Mouse (Mus musculus) cerebral cortex, adult 2 months (tissue): ENCODE measurements around the gene Tm9sf1.

Experiments used
- WGBS: fragments of 180-500 bp; shearing (Covaris S2); methylation state at CpG from one replicate; pipeline ENCODE4 v1.1.7; 2018; 5-methylcytosine and 5-hydroxymethylcytosine counted together

Tm9sf1 gene

GRCm38 (mm10) chr14:55634874-55635522 lies 8.6 kb downstream of the Tm9sf1 start:
- WGBS: 3% methylated on average over 23 of the region's 23 CpGs

GRCm38 (mm10) chr14:55629312-55629711 lies 14.3 kb downstream of the Tm9sf1 start:
- WGBS: 42% methylated on average over 5 of the region's 5 CpGs

DNA sequence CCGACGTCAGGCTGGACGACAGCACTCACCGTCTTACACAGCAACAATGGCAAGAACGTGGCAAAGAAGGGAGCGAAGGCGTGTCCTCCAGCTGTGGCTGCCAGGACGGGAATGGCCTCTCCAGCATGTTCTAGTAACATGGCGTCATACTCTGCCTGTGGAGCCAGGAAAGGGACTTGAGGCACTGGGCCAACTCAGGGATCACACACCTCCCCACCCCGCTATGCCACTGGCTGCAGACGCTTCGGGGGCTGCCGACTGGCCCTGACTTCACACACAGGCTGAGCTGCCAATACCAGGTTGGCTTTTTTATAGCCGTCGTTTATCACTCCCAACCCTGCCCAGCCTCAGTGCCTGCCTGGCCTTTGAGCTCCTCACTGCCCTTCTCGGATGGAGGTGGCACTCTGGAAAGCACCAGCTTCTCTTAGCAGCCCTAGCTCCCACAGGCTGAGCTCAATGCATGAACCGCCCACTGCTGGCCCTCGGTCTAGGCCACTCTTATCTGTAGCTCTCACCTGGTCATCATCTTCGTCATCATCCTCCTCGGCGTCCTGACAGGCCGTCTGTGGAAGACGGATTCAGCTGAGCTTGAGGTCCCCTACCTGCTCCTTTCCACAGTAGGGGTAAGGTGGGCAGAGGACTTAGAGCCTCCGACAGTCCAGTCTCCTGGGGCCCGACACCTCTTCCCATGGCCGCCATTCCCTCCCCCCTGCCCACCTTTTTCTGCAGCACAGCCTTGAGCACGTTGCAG lies 15.4 kb downstream of the Tm9sf1 start:
- WGBS: 92% methylated on average over 27 of the region's 27 CpGs

DNA sequence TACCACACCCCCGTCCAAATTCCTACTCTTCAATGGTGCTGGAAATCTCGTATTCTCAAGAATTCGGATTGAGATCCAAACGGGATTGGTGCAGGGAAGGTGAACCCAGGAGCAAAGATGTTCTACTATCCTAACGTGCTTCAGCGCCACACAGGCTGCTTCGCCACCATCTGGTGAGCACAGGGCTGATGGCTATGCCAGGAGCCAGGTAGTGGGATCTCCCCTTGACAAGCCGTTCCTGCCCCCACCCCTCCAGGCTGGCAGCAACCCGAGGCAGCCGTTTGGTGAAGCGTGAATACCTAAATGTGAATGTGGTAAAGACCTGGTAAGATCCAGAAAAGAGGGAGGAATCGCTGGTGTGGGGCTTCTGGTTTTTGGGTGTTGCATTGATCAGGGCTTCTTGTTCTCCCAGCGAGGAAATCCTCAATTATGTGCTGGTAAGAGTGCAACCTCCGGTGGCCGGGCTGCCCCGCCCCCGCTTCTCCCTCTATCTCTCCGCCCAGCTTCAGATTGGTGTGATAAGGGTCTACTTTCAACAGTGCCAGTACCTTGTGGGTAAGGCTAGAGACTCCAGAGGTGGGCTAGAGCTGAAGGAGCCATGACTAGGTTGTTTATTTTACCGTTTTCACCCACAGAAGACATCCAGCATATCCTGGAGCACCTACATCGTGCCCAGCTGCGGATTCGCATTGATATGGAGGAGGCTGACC lies 25.0 kb downstream of the Tm9sf1 start:
- 49% methylated on average over 22 of the region's 22 CpGs for WGBS

- WGBS: 31% methylated on average over 21 of the region's 21 CpGs
These were observed 25.8 kb downstream of the Tm9sf1 start, which contains the start of gene Rec8 for GRCm38 (mm10) chr14:55617822-55618221. Gene Rec8 (plus strand): TSS chr14:55618037.

- WGBS: 79% methylated on average over 2 of the region's 2 CpGs
These were observed 26.8 kb downstream of the Tm9sf1 start for GRCm38 (mm10) chr14:55616844-55617243.

- 74% methylated on average over 2 of the region's 2 CpGs for WGBS
These were observed 27.7 kb downstream of the Tm9sf1 start for GRCm38 (mm10) chr14:55615876-55616275.

DNA sequence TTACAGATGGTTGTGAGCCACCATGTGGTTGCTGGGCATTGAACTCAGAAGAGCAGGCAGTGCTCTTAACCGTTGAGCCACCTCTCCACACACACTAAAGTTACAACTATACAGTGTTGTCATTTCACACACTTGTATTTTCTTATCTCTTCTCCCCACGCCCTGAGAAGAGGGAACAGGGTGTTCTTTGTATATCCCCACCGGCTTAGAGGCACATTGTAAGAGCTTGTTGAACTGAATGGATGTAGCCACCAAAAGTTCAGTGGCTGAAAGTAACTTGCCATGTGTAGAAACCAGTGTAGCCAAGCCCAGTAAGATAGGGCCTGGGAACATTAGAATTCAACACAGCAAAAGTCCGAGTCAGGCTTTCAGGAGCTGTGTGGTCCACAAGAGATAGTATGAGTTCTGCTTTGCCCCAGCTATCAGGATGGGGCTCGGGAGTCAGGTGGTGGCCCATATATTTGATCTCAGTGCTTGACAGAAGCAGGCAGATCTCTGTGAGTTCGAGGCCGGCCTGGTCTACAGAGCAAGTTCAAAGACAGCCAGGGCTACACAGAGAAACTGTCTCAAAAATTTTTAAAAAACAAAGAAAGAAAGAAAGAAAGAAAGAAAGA lies 28.9 kb downstream of the Tm9sf1 start:
- WGBS: 80% methylated on average over 7 of the region's 7 CpGs

GRCm38 (mm10) chr14:55613346-55613745 lies 30.3 kb downstream of the Tm9sf1 start:
- WGBS: 54% methylated on average over 6 of the region's 6 CpGs

- 95% methylated on average over 6 of the region's 6 CpGs for WGBS
These were observed 35.3 kb downstream of the Tm9sf1 start for GRCm38 (mm10) chr14:55608339-55608738.

- WGBS: 95% methylated on average over 16 of the region's 16 CpGs
These were observed 37.7 kb downstream of the Tm9sf1 start for GRCm38 (mm10) chr14:55605743-55606459.

GRCm38 (mm10) chr14:55604823-55605222 lies 38.8 kb downstream of the Tm9sf1 start:
- 93% methylated on average over 11 of the region's 11 CpGs for WGBS

DNA sequence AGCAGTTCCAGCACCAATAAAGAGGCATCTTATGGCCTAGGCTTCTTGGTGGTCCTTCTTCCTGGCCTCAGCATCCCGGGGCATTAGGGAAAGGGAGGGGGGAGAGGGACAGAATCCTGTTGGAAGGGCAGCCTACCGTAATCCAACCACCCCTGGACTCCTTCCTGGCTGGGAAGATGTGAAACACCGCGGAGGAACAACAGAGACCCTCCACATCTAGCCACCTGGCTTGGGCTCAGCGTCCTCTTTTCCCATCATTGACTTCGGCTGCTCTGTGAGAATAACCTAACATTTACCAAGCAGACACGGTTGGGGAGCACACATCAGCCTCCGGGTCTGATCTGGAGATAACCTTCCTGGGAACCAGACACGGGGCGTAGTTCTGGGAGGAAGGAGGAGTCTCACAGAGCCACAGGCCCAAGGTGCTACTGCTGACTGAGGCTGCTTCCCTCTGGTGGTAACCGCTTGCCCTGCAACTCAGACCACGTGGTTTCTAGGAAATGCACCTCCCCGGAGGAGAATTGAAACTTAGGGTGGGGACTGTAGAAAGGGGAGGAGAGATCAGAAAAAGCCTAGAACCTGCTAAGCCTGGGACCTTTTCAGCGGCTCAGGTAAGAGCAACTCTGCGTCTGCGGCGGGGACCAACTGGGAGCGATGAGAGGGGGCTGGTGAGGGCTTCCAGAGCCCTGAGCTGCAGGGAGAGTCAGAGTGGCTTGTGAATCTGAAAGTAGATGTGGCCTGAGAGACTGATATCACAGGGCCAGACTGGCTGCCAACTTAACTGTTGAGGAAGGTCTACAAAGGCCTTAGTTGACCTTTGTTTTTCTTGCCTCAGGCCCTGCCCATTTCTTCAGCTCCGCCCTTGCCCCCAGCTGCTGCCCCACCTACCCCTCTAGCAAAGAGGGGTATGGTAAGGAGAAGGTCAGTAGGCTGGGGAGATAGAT lies 39.7 kb downstream of the Tm9sf1 start:
- 19% methylated on average over 19 of the region's 19 CpGs for WGBS

DNA sequence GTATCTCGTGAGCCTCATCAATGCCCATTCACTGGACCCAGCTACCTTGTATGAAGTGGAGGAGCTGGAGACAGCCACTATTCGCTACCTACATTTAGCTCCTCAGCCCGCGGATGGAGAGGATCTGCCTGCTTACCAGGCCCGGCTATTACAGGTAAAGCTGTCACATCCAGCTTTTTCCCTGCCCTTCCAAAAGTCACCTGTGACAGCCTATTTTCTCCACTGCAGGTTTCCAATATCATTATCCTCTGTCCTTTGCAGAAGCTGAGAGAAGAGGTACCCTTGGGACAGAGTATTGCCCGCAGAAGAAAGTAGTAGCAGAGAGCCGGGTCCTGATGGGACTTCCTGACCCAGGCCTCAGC lies 40.4 kb downstream of the Tm9sf1 start, which contains the start of gene Irf9:
TSS of gene Irf9 (plus strand) at position 301 of the 362 bp plus-strand sequence.
- 88% methylated on average over 7 of the region's 7 CpGs for WGBS

DNA sequence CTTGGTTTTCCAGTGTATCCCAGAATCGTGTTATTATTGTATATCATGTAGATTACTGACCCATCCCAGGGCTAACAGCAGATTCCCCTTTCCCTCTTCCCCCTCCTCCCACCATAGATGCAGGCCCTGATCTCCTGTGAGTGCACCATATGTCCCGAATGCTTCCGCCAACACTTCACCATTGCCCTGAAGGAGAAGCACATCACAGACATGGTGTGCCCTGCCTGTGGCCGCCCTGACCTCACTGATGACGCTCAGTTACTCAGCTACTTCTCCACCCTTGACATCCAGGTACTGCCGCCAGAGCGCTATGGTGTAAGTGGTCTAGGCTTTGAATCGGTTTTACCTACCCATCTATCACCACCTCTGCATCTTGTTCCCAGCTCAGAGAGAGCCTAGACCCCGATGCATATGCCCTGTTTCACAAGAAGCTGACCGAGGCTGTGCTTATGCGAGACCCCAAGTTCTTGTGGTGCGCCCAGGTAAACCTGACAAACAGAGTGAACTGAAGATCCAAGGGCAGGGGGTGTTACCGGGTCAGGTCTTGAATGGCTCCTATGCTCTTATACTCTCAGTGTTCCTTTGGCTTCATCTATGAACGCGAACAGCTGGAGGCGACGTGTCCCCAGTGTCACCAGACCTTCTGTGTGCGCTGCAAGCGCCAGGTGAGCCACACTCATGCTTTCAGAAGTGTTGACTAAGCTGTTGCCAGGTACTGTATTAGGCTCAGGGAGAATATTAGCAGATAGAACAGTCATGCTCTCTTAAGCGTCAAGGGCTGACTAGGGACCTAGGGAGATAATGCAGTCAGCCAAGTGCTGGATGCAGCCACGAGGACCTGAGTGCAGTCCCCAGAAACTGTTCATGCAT lies 44.9 kb downstream of the Tm9sf1 start:
- 96% methylated on average over 21 of the region's 21 CpGs for WGBS

DNA sequence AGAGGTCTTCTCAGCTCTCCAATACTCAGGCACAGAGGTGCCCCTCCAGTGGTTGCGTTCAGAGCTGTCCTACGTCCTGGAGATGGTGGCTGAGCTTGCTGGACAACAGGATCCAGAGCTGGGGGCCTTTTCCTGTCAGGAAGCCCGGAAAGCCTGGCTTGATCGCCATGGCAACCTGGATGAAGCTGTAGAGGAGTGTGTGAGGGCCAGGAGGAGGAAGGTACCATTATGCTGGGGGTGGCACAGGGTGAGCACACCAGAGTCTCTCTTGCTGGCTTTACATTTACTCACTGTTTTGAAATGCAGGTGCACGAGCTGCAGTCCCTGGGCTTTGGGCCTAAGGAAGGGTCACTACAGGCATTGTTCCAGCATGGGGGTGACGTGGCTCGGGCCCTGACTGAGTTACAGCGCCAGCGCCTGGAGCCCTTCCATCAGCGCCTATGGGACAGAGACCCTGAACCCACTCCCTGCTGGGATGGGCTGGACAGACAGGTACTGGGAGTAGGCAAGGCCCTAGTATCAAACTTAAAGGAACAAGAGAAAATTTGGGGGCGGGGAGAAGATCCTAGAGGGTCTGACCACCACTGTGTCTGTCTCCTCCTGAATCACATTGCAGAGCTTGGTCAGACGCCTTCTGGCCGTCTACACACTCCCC lies 47.4 kb downstream of the Tm9sf1 start:
- 68% methylated on average over 13 of the region's 13 CpGs for WGBS

DNA sequence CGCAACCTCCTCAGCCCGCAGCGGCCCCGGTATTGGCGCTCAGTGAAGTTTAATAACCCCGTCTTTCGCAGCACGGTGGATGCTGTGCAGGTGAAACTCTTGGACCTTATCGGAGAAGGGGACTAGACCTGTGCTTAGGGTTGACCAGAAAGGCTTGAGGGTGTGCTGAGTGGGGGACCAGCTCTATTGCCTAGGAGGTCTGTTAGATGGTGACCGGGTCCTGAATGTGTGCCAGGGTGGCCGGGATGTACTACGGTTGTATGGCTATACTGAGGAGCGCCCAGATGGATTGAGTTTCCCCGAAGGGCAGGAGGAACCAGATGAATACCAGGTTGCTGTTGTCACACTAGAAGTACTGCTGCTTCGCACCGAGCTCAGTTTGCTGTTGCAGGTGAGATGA lies 51.4 kb downstream of the Tm9sf1 start:
- 3% methylated on average over 16 of the region's 16 CpGs for WGBS

DNA sequence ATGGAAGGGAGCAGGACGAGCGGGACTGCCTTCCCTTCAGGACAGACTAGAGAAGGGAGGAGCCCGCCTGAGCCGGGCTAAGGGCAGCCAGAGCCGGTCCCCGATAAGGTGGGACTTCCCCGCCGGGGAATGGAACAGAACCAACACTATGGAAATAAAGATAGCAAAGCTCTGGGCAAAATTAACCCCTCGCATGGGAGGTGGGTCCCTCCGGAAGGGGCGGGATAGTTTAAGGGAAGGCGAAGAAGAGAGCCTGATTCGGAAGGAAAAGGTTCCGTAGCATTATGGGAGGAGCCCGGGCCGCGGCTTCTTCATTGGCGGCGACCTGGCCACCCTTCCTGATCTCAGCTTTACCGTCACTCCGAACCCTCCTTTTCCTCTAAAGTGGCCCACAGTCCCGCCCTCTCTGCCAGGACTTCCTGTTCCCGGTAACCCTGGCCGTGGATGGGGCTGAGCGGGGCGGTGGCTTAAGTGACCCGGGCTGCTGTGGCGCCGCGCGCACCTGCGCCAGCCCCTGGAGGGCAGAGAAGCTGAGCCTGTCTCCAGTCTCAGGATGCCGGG lies 52.2 kb downstream of the Tm9sf1 start, which contains the start of gene Rnf31:
TSS of gene Rnf31 (plus strand) at position 378 of the 561 bp plus-strand sequence.
- under 1% methylated on average over 33 of the region's 33 CpGs for WGBS
